Mouse (Mus musculus): ENCODE measurements at regions not wholly inside any gene's neighbourhood (a gene's known extent, or its start where the extent isn't known, plus 50 kb on each side); places are given as distances from the start of the nearest gene placed in this dataset.

GRCm38 (mm10) chr17:31766779-31767697 is 88.6 kb downstream of the Sik1 start:
- TF ChIP-seq GATA1 (IDR thresholded peaks at IDR 0.05; ENCODE audit: borderline replicate concordance, low read length) (no peak), FLI1 (IDR thresholded peaks at IDR 0.05; ENCODE audit: low read length) (no peak)
